Comparison of ENCODE assay signal across 19 mouse cellular contexts in genomic region chr8:25341225-25341624, GRCm38 (mm10).
"Had no signal": no experiment of that assay in that cellular context is flagged by ENCODE, and none has a peak within 500 bp of the region (broad histone marks: within the 10 kb centered on the region; RNA-seq: fewer than 3 reads in every experiment).

No protein-coding gene starts in this region.

- ATAC-seq: lung, postnatal 0 days had no signal

- H3K27ac ChIP-seq: layer of hippocampus, adult 2 months; liver, embryonic 13.5 days; midbrain, embryonic 10.5 days; neural tube, embryonic 13.5 days; stomach, embryonic 15.5 days had no signal

- H3K36me3 ChIP-seq: liver, embryonic 13.5 days; midbrain, embryonic 10.5 days; neural tube, embryonic 13.5 days; stomach, embryonic 15.5 days had no signal

- H3K4me3 ChIP-seq: layer of hippocampus, adult 2 months; liver, embryonic 13.5 days; megakaryocyte, embryonic 14.5 days; midbrain, embryonic 10.5 days; neural tube, embryonic 13.5 days; stomach, embryonic 15.5 days had no signal

- H3K4me2 ChIP-seq: liver, embryonic 13.5 days; lung, embryonic 14.5 days; neural tube, embryonic 13.5 days; stomach, embryonic 15.5 days had no signal

- H3K9ac ChIP-seq: liver, embryonic 13.5 days; lung, embryonic 14.5 days; neural tube, embryonic 13.5 days; stomach, embryonic 15.5 days had no signal

- DNase-seq: kidney, adult 11 months; kidney, adult 8-10 months; kidney, postnatal 10 days; kidney, postnatal 4 days; layer of hippocampus, adult 9-11 months; liver, embryonic 13.5 days; lung, embryonic 14.5 days; lung, postnatal 36 days; midbrain, embryonic 14.5 days; retina, postnatal 1 day; right cerebral cortex, postnatal 25 days; spleen, adult 18-20 months; thymus, postnatal 25 days had no signal

- H3K4me1 ChIP-seq: liver, embryonic 13.5 days; megakaryocyte, embryonic 14.5 days; neural tube, embryonic 13.5 days had no signal

- H3K9me3 ChIP-seq: neural tube, embryonic 13.5 days; stomach, embryonic 15.5 days had no signal

- H3K27me3 ChIP-seq: liver, embryonic 13.5 days; neural tube, embryonic 13.5 days; stomach, embryonic 15.5 days had no signal
